Mouse (Mus musculus) adrenal gland, postnatal 14 days (tissue): ENCODE results near the gene Il17rb. TPM values are rescaled to one million over a fixed set of nuclear protein-coding genes. Genes with fewer than 3 reads are reported as not detected.
A peak's percentile ranks its signal among the peaks of the same experiment; 100 is the strongest.

Source experiments
- DNase-seq: peaks from one replicate; pipeline ENCODE4 v3.0.0; 2021; ENCODE audit warnings: mixed read lengths
- total RNA-seq: library from RNA; stranded (reverse); gene quantifications from 2 replicates; pipeline ENCODE4 v1.2.3, GENCODE M21; 2021

The Il17rb gene
- total RNA-seq, 1 experiment from 2014 or later = 2.3 TPM

- DNase-seq = no peak
Measured at GRCm38 (mm10) chr14:30016666-30017065, 8.0 kb upstream of the Il17rb start.

- DNase-seq = no peak
Measured at GRCm38 (mm10) chr14:30015008-30015407, 6.3 kb upstream of the Il17rb start.

GRCm38 (mm10) chr14:30014487-30014886 lies 5.8 kb upstream of the Il17rb start:
- no peak for DNase-seq

- DNase-seq = peak; percentile 65
Measured at GRCm38 (mm10) chr14:30011886-30012560, 3.3 kb upstream of the Il17rb start.

- DNase-seq = peak; percentile 74
Measured at GRCm38 (mm10) chr14:30009864-30010560, 1.3 kb upstream of the Il17rb start.

- no peak for DNase-seq
Measured at GRCm38 (mm10) chr14:29999475-29999811, 9.3 kb downstream of the Il17rb start.

GRCm38 (mm10) chr14:29998747-29999474 lies 9.8 kb downstream of the Il17rb start:
- DNase-seq = no peak

GRCm38 (mm10) chr14:29997345-29997744 lies 11.4 kb downstream of the Il17rb start:
- no peak for DNase-seq

GRCm38 (mm10) chr14:29996000-29996751 lies 12.5 kb downstream of the Il17rb start:
- DNase-seq = no peak

GRCm38 (mm10) chr14:29994976-29995375 lies 13.7 kb downstream of the Il17rb start:
- DNase-seq = no peak

GRCm38 (mm10) chr14:29988337-29988736 lies 20.4 kb downstream of the Il17rb start:
- DNase-seq = no peak

GRCm38 (mm10) chr14:29987739-29988138 lies 21.0 kb downstream of the Il17rb start:
- DNase-seq = no peak

- no peak for DNase-seq
Measured at GRCm38 (mm10) chr14:29987276-29987675, 21.4 kb downstream of the Il17rb start.

GRCm38 (mm10) chr14:29986096-29986495 lies 22.6 kb downstream of the Il17rb start:
- no peak for DNase-seq

GRCm38 (mm10) chr14:29980447-29981205 lies 28.1 kb downstream of the Il17rb start:
- peak; percentile 44 for DNase-seq

- peak; percentile 96 for DNase-seq
Measured at GRCm38 (mm10) chr14:29978254-29979204, 30.2 kb downstream of the Il17rb start, which contains the start of gene Actr8. Gene Actr8 (plus strand): TSS chr14:29978337.

- DNase-seq = no peak
Measured at GRCm38 (mm10) chr14:29976927-29977326, 31.8 kb downstream of the Il17rb start.

- DNase-seq = no peak
Measured at GRCm38 (mm10) chr14:29971993-29972392, 36.7 kb downstream of the Il17rb start.

- DNase-seq = no peak
Measured at GRCm38 (mm10) chr14:29971446-29971845, 37.2 kb downstream of the Il17rb start.

GRCm38 (mm10) chr14:29968075-29968821 lies 40.4 kb downstream of the Il17rb start, which contains the start of gene Selenok:
Gene Selenok (plus strand): TSS chr14:29968308.
- DNase-seq = peak; percentile 95
